Mouse (Mus musculus) CH12.LX (cell line): ENCODE measurements around the gene Stard5. TPM values are rescaled to one million over a fixed set of nuclear protein-coding genes. Genes with fewer than 3 reads are reported as not detected.

Experiments
- DNase-seq: peaks from one replicate; pipeline ENCODE4 v3.0.0-alpha.2; 2013; ENCODE audit errors: extremely low read depth
- H3K27ac ChIP-seq: 2 replicates; pipeline ENCODE4 v1.5.1; 2012; ENCODE audit warnings: low read depth, mild to moderate bottlenecking, control low read depth, moderate library complexity; ENCODE audit not compliant: insufficient read depth
- H3K27me3 ChIP-seq: replicated peaks from 2 replicates; pipeline ENCODE3; 2012; ENCODE audit warnings: inconsistent platforms
- H3K36me3 ChIP-seq, 2 experiments: replicated peaks in 1 of 2; 2 replicates each; pipeline versions ENCODE3 to v1.6.1; 2012; ENCODE audit warnings: inconsistent platforms in 1 of 2, low read length in 1 of 2, mild to moderate bottlenecking in 1 of 2, mixed read lengths in 1 of 2, moderate library complexity in 1 of 2; ENCODE audit not compliant: control insufficient read depth in 1 of 2, insufficient read depth in 1 of 2
- H3K4me1 ChIP-seq, 2 experiments: 2 replicates each; pipeline ENCODE4 v1.6.1; 2012; ENCODE audit warnings: inconsistent platforms in 1 of 2, moderate library complexity in 1 of 2; ENCODE audit not compliant: insufficient read depth in 2 of 2, control insufficient read depth in 1 of 2
- H3K4me2 ChIP-seq: 2 replicates; pipeline ENCODE4 v1.6.1; 2012; ENCODE audit warnings: low read depth, mild to moderate bottlenecking, control low read depth; ENCODE audit not compliant: poor library complexity, insufficient read depth, severe bottlenecking
- H3K4me3 ChIP-seq, 3 experiments: fragments of 150-350 bp in 1 of 3; sonication (generic) in 1 of 3; replicated peaks in 1 of 3; 2 replicates each; pipeline versions ENCODE3 to v1.5.1; 2011 to 2012; ENCODE audit warnings: low read depth in 2 of 3, low read length in 2 of 3, mild to moderate bottlenecking in 2 of 3, moderate library complexity in 2 of 3, control low read depth in 1 of 3, improper control_type of control experiment in 1 of 3, inconsistent platforms in 1 of 3, mixed read lengths in 1 of 3; ENCODE audit not compliant: poor library complexity in 1 of 3
- H3K79me2 ChIP-seq: replicated peaks from 2 replicates; pipeline ENCODE4 v1.6.1; 2012; ENCODE audit warnings: mild to moderate bottlenecking, moderate library complexity; ENCODE audit not compliant: control insufficient read depth, poor library complexity, insufficient read depth, severe bottlenecking; ENCODE audit errors: extremely low read depth
- H3K9ac ChIP-seq: 2 replicates; pipeline ENCODE4 v1.6.1; 2012; ENCODE audit warnings: low read depth, mild to moderate bottlenecking, control low read depth, moderate library complexity; ENCODE audit not compliant: insufficient read depth
- H3K9me3 ChIP-seq: replicated peaks from 2 replicates; pipeline ENCODE3; 2012; ENCODE audit warnings: low read length, inconsistent platforms, mixed read lengths
- BHLHE40 ChIP-seq: IDR thresholded peaks from 2 replicates; pipeline ENCODE4 v1.6.1; 2011; ENCODE audit warnings: mild to moderate bottlenecking, low read depth, low read length, improper control_type of control experiment
- CTCF ChIP-seq, 2 experiments: IDR thresholded peaks in 1 of 2; conservative IDR thresholded peaks in 1 of 2; 2 replicates each; pipeline ENCODE4 v1.5.1; 2011 to 2012; ENCODE audit warnings: low read depth in 2 of 2, low read length in 2 of 2, improper control_type of control experiment in 1 of 2, inconsistent platforms in 1 of 2, mild to moderate bottlenecking in 1 of 2, moderate library complexity in 1 of 2
- E2F4 ChIP-seq: IDR thresholded peaks from 2 replicates; pipeline ENCODE4 v1.6.1; 2011; ENCODE audit warnings: low read depth, low read length, improper control_type of control experiment; ENCODE audit not compliant: insufficient replicate concordance
- HCFC1 ChIP-seq: IDR thresholded peaks from 2 replicates; pipeline ENCODE4 v1.6.1; 2012; ENCODE audit warnings: low read depth, mild to moderate bottlenecking, inconsistent platforms, low read length, improper control_type of control experiment
- JUND ChIP-seq: conservative IDR thresholded peaks from 2 replicates; pipeline ENCODE4 v1.6.1; 2011; ENCODE audit warnings: low read depth, low read length, improper control_type of control experiment
- MAX ChIP-seq: IDR thresholded peaks from 2 replicates; pipeline ENCODE4 v1.6.1; 2011; ENCODE audit warnings: low read length, improper control_type of control experiment
- MXI1 ChIP-seq: IDR thresholded peaks from 2 replicates; pipeline ENCODE4 v1.6.1; 2011; ENCODE audit warnings: mild to moderate bottlenecking, low read depth, low read length, improper control_type of control experiment
- NELFE ChIP-seq: IDR thresholded peaks from 2 replicates; pipeline ENCODE4 v1.6.1; 2011; ENCODE audit warnings: low read depth, low read length, improper control_type of control experiment
- SMC3 ChIP-seq: IDR thresholded peaks from 2 replicates; pipeline ENCODE4 v1.6.1; 2011; ENCODE audit warnings: low read depth, low read length, improper control_type of control experiment
- ZC3H11A ChIP-seq: IDR thresholded peaks from 2 replicates; pipeline ENCODE4 v1.6.1; 2012; ENCODE audit warnings: low read depth, mild to moderate bottlenecking, inconsistent platforms, low read length, improper control_type of control experiment
- ZKSCAN1 ChIP-seq: IDR thresholded peaks from 2 replicates; pipeline ENCODE4 v1.6.1; 2012; ENCODE audit warnings: low read depth, inconsistent platforms, low read length, improper control_type of control experiment, borderline replicate concordance
- dilution Hi-C: fragments of 300-500 bp; cut with MboI; formaldehyde crosslinking; loops from 2 replicates; pipeline ENCODE4 v1.14.3; 2020; ENCODE audit warnings: low sequenced_read_pairs; ENCODE audit not compliant: extremely low pct_unique_long_range_greater_than_20kb, extremely low pct_ligation_motif_present
- in situ Hi-C: fragments of 300-500 bp; cut with MboI; formaldehyde crosslinking; loops from 3 replicates; pipeline ENCODE4 v1.14.3; 2019; ENCODE audit warnings: low sequenced_read_pairs, low pct_ligation_motif_present, low pct_unique_long_range_greater_than_20kb, mixed read lengths
- polyA plus RNA-seq: library from polyadenylated mRNA; unstranded; fragments of >175 nt; gene quantifications from 2 replicates; pipeline ENCODE4 v1.2.1, GENCODE M21; 2012; ENCODE audit warnings: low read depth; ENCODE audit not compliant: insufficient read length
- total RNA-seq, 2 experiments: library from RNA; depleted of rRNA; stranded (reverse); fragments of 300-350 nt in 1 of 2; fragments of >200 nt in 1 of 2; gene quantifications; 2 replicates each; pipeline ENCODE4 v1.2.3; 2012 to 2014

Stard5 gene
- total and polyA plus RNA-seq, 3 experiments = 31.7 to 44.9 (median 33.1) TPM

DNA sequence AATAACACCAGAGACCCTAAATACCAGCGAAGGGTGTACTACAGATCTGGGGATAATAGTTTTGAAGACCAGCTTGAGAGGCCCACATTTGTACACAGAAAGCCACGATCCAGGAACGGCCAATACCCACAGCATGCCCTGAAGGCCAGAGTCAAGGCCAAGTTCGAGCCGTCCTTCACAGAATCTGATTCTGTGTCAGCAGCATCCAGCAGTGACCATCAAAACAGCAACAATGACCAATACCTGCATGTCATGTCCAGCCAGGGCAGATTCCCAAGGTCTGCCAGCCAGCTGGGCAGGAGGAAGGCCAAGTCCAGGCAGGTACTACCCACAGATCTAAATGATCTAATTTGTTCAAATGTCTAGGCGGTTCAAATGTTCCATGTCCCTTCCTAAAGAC lies 9.2 kb upstream of the Stard5 start:
- Histone ChIP-seq H3K4me1 (peaks cover 0 to 9% of the 10 kb centered on the region in 2 experiments; a peak in 1 of 4 replicates), H3K4me2 (no peak overlapping the region), H3K27me3 (no peaks in the 10 kb centered on the region), H3K4me3 (no peak overlapping the region), H3K79me2 (no peaks in the 10 kb centered on the region), H3K27ac (no peak overlapping the region), H3K36me3 (peaks cover 8 to 75% of the 10 kb centered on the region in 2 experiments), H3K9me3 (no peaks in the 10 kb centered on the region), H3K9ac (no peak overlapping the region)
- TF ChIP-seq MAX = no peak
- TF ChIP-seq NELFE = no peak
- TF ChIP-seq ZC3H11A = no peak
- no peak for TF ChIP-seq MXI1
- dilution Hi-C loops = no loop called here
- in situ Hi-C loops = no loop called here
- DNase-seq = no peak

DNA sequence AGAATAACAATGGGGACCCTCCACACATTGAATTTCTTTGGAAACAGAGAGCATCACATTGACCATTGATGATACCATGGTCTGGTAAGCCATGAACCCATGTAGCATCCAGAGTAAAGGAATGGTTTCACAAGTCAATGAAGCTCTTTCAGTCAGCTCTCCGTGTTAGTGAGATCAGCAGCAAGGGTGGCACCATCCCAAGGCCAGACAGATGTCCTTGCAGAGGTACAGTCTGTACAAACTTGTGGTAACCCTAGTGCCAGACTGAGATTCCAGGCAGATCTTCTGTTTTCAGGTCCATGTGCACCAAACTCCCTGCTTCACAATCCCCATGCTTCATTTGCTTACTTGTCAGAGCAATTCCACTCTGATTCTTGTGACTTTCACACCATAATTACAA lies 7.7 kb upstream of the Stard5 start:
- Histone ChIP-seq H3K9ac (no peak overlapping the region), H3K4me2 (no peak overlapping the region), H3K9me3 (no peaks in the 10 kb centered on the region)
- no peak for TF ChIP-seq ZC3H11A
- no peak for TF ChIP-seq BHLHE40
- TF ChIP-seq SMC3 = no peak
- no peak for TF ChIP-seq MAX
- TF ChIP-seq, all 38 proteins: peak for 0
- no peaks in the 10 kb centered on the region for H3K79me2 ChIP-seq
- H3K4me1 ChIP-seq = peaks cover 2 to 14% of the 10 kb centered on the region in 2 experiments; a peak in 1 of 4 replicates
- H3K4me3 ChIP-seq = no peak overlapping the region
- H3K27me3 ChIP-seq = no peaks in the 10 kb centered on the region
- no peak for DNase-seq
- H3K36me3 ChIP-seq = peaks cover 11 to 69% of the 10 kb centered on the region in 2 experiments
- in situ Hi-C loops (no loop called here), dilution Hi-C loops (no loop called here)
- H3K27ac ChIP-seq = no peak overlapping the region

DNA sequence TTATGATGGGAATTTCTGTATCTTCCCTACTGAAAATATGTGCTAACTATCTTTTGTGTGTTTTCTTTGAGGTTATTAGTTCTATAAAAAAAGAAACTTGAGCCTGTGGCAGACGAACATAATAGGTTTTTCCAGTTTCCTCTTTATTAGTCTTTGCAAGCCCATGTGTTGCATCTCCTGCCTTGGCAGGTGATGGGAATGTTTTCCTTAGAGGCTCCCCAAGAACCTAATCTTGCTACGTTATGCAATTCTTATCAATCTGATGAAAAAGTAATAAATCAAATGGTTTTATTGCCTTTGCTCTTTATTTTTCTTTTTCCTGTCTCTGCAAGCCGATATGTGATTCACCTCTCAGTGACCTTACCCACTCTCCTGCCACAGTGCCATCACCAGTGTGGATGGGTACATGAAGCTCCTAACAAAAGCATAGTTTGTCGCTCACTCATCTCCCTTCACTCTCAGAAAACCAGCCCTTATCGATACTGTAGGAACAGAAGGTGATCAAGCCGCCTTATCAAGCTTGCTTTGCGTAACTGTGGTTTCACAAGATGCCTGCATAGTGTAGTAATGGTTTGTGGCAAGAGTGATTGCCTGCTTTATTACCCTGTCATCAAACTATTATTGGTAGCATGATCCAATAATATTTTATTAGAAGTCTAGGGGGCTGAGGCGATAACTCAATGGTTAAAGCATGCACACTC lies 5.1 kb upstream of the Stard5 start:
- TF ChIP-seq JUND (no peak), CTCF (conservative IDR thresholded peaks at IDR 0.05 in 1 of 2, IDR thresholded peaks at IDR 0.05 in 1 of 2; ENCODE audit: low read depth in 2 of 2, low read length in 2 of 2) (no peak), E2F4 (no peak), SMC3 (no peak), HCFC1 (no peak), ZKSCAN1 (no peak)
- Histone ChIP-seq H3K79me2 (no peaks in the 10 kb centered on the region; the same call in 1 of the 2 replicates), H3K36me3 (peaks cover 11 to 52% of the 10 kb centered on the region in 2 experiments), H3K27ac (no peak overlapping the region), H3K27me3 (no peaks in the 10 kb centered on the region), H3K4me1 (peaks cover 2 to 28% of the 10 kb centered on the region in 2 experiments; a peak in 3 of 4 replicates), H3K9me3 (no peaks in the 10 kb centered on the region), H3K4me3 (no peak overlapping the region), H3K9ac (no peak overlapping the region), H3K4me2 (no peak overlapping the region)
- dilution Hi-C loops (no loop called here), in situ Hi-C loops (no loop called here)
- DNase-seq = no peak
